Mouse (Mus musculus): Measurements from ENCODE around the gene Faxc. TPM values are rescaled to one million over a fixed set of nuclear protein-coding genes. Genes with fewer than 3 reads are reported as not detected.

The Faxc gene
- polyA plus RNA-seq, 1 experiment from 2014 or later: 0.07 TPM

- Histone ChIP-seq H3K27ac (replicated peaks) (no peak overlapping the region), H3K36me3 (replicated peaks) (no peaks in the 10 kb centered on the region), H3K4me3 (replicated peaks) (no peak overlapping the region), H3K4me2 (no peak overlapping the region), H3K27me3 (no peaks in the 10 kb centered on the region), H3K9me3 (replicated peaks) (no peaks in the 10 kb centered on the region), H3K9ac (no peak overlapping the region), H3K4me1 (replicated peaks) (no peaks in the 10 kb centered on the region)
- ATAC-seq (ENCODE audit: insufficient read depth): no peak
- WGBS (ENCODE audit: insufficient replicate concordance): 46% methylated on average over 7 of the region's 7 CpGs
Measured at GRCm38 (mm10) chr4:21957570-21958321, 26.6 kb downstream of the Faxc start.

- no peaks in the 10 kb centered on the region for H3K4me1 ChIP-seq (replicated peaks)
Measured at GRCm38 (mm10) chr4:21971949-21972348, 40.8 kb downstream of the Faxc start.

GRCm38 (mm10) chr4:21974126-21974525, 43.0 kb downstream of the Faxc start:
- Histone ChIP-seq H3K36me3 (replicated peaks) (no peaks in the 10 kb centered on the region), H3K27me3 (no peaks in the 10 kb centered on the region), H3K4me1 (replicated peaks) (no peaks in the 10 kb centered on the region), H3K4me2 (no peak overlapping the region), H3K9me3 (replicated peaks) (no peaks in the 10 kb centered on the region), H3K4me3 (replicated peaks) (no peak overlapping the region), H3K27ac (replicated peaks) (no peak overlapping the region), H3K9ac (no peak overlapping the region)
- 23% methylated on average over 3 of the region's 3 CpGs for WGBS (ENCODE audit: insufficient replicate concordance)
- no peak for ATAC-seq (ENCODE audit: insufficient read depth)

More at GRCm38 (mm10) chr4:21971949-21972348, 40.8 kb downstream of the Faxc start:
- no peaks in the 10 kb centered on the region for H3K27me3 ChIP-seq
- no peak overlapping the region for H3K9ac ChIP-seq
- WGBS (ENCODE audit: insufficient replicate concordance): 36% methylated on average over 1 of the region's 1 CpGs
- ATAC-seq (ENCODE audit: insufficient read depth): no peak
- no peak overlapping the region for H3K4me2 ChIP-seq
- H3K9me3 ChIP-seq (replicated peaks): no peaks in the 10 kb centered on the region
- no peaks in the 10 kb centered on the region for H3K36me3 ChIP-seq (replicated peaks)
- H3K4me3 ChIP-seq (replicated peaks): no peak overlapping the region
- H3K27ac ChIP-seq (replicated peaks): no peak overlapping the region

GRCm38 (mm10) chr4:21980471-21980870, 49.3 kb downstream of the Faxc start:
- ATAC-seq (ENCODE audit: insufficient read depth): no peak
- no peaks in the 10 kb centered on the region for H3K36me3 ChIP-seq (replicated peaks)
- H3K4me2 ChIP-seq: no peak overlapping the region
- 62% methylated on average over 4 of the region's 4 CpGs for WGBS (ENCODE audit: insufficient replicate concordance)
- no peaks in the 10 kb centered on the region for H3K4me1 ChIP-seq (replicated peaks)
- H3K9ac ChIP-seq: no peak overlapping the region
- no peak overlapping the region for H3K4me3 ChIP-seq (replicated peaks)
- no peaks in the 10 kb centered on the region for H3K27me3 ChIP-seq
- H3K9me3 ChIP-seq (replicated peaks): no peaks in the 10 kb centered on the region
- H3K27ac ChIP-seq (replicated peaks): no peak overlapping the region

- no peaks in the 10 kb centered on the region for H3K9me3 ChIP-seq (replicated peaks)
- ATAC-seq (ENCODE audit: insufficient read depth): no peak
- no peaks in the 10 kb centered on the region for H3K27me3 ChIP-seq
- no peak overlapping the region for H3K9ac ChIP-seq
- WGBS (ENCODE audit: insufficient replicate concordance): 78% methylated on average over 9 of the region's 9 CpGs
- no peak overlapping the region for H3K4me2 ChIP-seq
- H3K36me3 ChIP-seq (replicated peaks): no peaks in the 10 kb centered on the region
- H3K4me3 ChIP-seq (replicated peaks): no peak overlapping the region
- H3K4me1 ChIP-seq (replicated peaks): no peaks in the 10 kb centered on the region
- H3K27ac ChIP-seq (replicated peaks): no peak overlapping the region
Measured at GRCm38 (mm10) chr4:21982449-21982848, 51.3 kb downstream of the Faxc start.

GRCm38 (mm10) chr4:21986857-21987256, 55.7 kb downstream of the Faxc start:
- no peak for ATAC-seq (ENCODE audit: insufficient read depth)
- Histone ChIP-seq H3K9me3 (replicated peaks) (no peaks in the 10 kb centered on the region), H3K4me1 (replicated peaks) (no peaks in the 10 kb centered on the region), H3K27ac (replicated peaks) (no peak overlapping the region), H3K36me3 (replicated peaks) (no peaks in the 10 kb centered on the region), H3K4me2 (no peak overlapping the region), H3K4me3 (replicated peaks) (no peak overlapping the region), H3K9ac (no peak overlapping the region), H3K27me3 (no peaks in the 10 kb centered on the region)
- 58% methylated on average over 8 of the region's 8 CpGs for WGBS (ENCODE audit: insufficient replicate concordance)

GRCm38 (mm10) chr4:21987460-21987859, 56.3 kb downstream of the Faxc start:
- ATAC-seq (ENCODE audit: insufficient read depth): no peak
- 63% methylated on average over 10 of the region's 10 CpGs for WGBS (ENCODE audit: insufficient replicate concordance)
- no peaks in the 10 kb centered on the region for H3K4me1 ChIP-seq (replicated peaks)
- no peak overlapping the region for H3K27ac ChIP-seq (replicated peaks)
- no peak overlapping the region for H3K9ac ChIP-seq
- H3K27me3 ChIP-seq: no peaks in the 10 kb centered on the region
- H3K9me3 ChIP-seq (replicated peaks): no peaks in the 10 kb centered on the region
- H3K36me3 ChIP-seq (replicated peaks): no peaks in the 10 kb centered on the region
- no peak overlapping the region for H3K4me2 ChIP-seq
- no peak overlapping the region for H3K4me3 ChIP-seq (replicated peaks)

GRCm38 (mm10) chr4:21989571-21990091, 58.5 kb downstream of the Faxc start:
- ATAC-seq (ENCODE audit: insufficient read depth): no peak
- no peaks in the 10 kb centered on the region for H3K27me3 ChIP-seq
- H3K36me3 ChIP-seq (replicated peaks): no peaks in the 10 kb centered on the region
- H3K9me3 ChIP-seq (replicated peaks): no peaks in the 10 kb centered on the region
- no peak overlapping the region for H3K4me3 ChIP-seq (replicated peaks)
- H3K4me1 ChIP-seq (replicated peaks): no peaks in the 10 kb centered on the region
- no peak overlapping the region for H3K27ac ChIP-seq (replicated peaks)
- H3K9ac ChIP-seq: no peak overlapping the region
- WGBS (ENCODE audit: insufficient replicate concordance): 31% methylated on average over 3 of the region's 3 CpGs
- H3K4me2 ChIP-seq: no peak overlapping the region

- 23% methylated on average over 3 of the region's 3 CpGs for WGBS (ENCODE audit: insufficient replicate concordance)
- no peaks in the 10 kb centered on the region for H3K36me3 ChIP-seq (replicated peaks)
- ATAC-seq (ENCODE audit: insufficient read depth): no peak
- H3K4me1 ChIP-seq (replicated peaks): no peaks in the 10 kb centered on the region
- H3K9ac ChIP-seq: no peak overlapping the region
- no peak overlapping the region for H3K4me2 ChIP-seq
- no peak overlapping the region for H3K27ac ChIP-seq (replicated peaks)
- no peak overlapping the region for H3K4me3 ChIP-seq (replicated peaks)
- no peaks in the 10 kb centered on the region for H3K9me3 ChIP-seq (replicated peaks)
- no peaks in the 10 kb centered on the region for H3K27me3 ChIP-seq
Measured at GRCm38 (mm10) chr4:21990580-21991235, 59.6 kb downstream of the Faxc start.

- no peak overlapping the region for H3K4me3 ChIP-seq (replicated peaks)
- no peak overlapping the region for H3K4me2 ChIP-seq
- H3K9ac ChIP-seq: no peak overlapping the region
- no peak overlapping the region for H3K27ac ChIP-seq (replicated peaks)
- 9% methylated on average over 9 of the region's 9 CpGs for WGBS (ENCODE audit: insufficient replicate concordance)
- no peaks in the 10 kb centered on the region for H3K36me3 ChIP-seq (replicated peaks)
- H3K27me3 ChIP-seq: no peaks in the 10 kb centered on the region
- no peak for ATAC-seq (ENCODE audit: insufficient read depth)
- no peaks in the 10 kb centered on the region for H3K9me3 ChIP-seq (replicated peaks)
- no peaks in the 10 kb centered on the region for H3K4me1 ChIP-seq (replicated peaks)
Measured at GRCm38 (mm10) chr4:22017656-22018379, 86.7 kb downstream of the Faxc start.

GRCm38 (mm10) chr4:22018414-22018813, 87.3 kb downstream of the Faxc start:
- Histone ChIP-seq H3K4me1 (replicated peaks) (no peaks in the 10 kb centered on the region), H3K4me2 (no peak overlapping the region), H3K36me3 (replicated peaks) (no peaks in the 10 kb centered on the region), H3K4me3 (replicated peaks) (no peak overlapping the region), H3K9me3 (replicated peaks) (no peaks in the 10 kb centered on the region), H3K9ac (no peak overlapping the region), H3K27ac (replicated peaks) (no peak overlapping the region), H3K27me3 (no peaks in the 10 kb centered on the region)
- WGBS (ENCODE audit: insufficient replicate concordance): 32% methylated on average over 5 of the region's 5 CpGs
- no peak for ATAC-seq (ENCODE audit: insufficient read depth)
